Mouse (Mus musculus) erythroblast, embryonic 14.5 days (primary cell): ENCODE measurements around the gene Gm49721.
"Not testable (repeated sequence)": the region's sequence is repeated elsewhere in the genome, so short reads cannot be mapped to it uniquely, and the experiment has no call there.

Experiments
- GATA1 ChIP-seq: IDR thresholded peaks from 2 replicates; pipeline ENCODE4 v1.6.1; 2012; ENCODE audit warnings: low read length, inconsistent platforms, mixed read lengths
- TAL1 ChIP-seq: IDR thresholded peaks from 3 replicates; pipeline ENCODE4 v1.6.1; 2012; ENCODE audit warnings: low read length, inconsistent platforms, mixed read lengths

DNA sequence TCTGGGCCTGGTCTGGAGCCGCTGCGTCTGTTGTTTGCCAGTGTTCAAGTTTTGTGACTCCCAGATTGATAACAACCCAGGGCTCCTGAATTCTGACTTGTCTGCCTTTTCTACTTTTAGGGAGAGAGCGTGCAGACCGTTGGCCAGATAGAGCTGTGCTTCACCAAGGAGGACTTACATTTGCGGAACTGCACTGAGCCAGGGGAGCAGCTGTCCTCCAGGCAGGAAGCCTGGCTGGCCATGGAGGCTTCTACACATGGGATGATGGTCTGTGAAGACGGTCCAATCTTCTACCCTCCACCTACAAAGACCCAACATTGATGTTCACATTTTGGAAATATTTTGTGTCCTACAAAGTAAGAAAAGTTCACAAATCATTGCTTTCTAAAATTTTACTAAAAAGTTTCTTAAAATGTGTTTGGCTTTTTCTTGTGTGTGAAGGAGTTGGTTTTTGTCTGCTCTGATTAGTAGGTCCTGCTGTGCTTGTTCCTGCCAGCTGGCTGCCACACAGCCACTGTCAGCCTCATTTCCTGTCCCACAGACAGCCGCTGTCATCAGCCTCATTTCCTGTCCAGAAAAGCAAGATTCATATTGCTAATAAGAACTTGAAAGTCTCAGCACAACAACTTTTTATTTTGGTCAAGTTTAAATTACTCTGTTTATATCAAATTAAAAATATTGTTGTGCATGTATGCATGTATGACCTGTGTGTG lies 19.2 kb downstream of the Gm49721 start:
- not testable (repeated sequence) for TF ChIP-seq GATA1, TAL1
